Mouse (Mus musculus) heart, embryonic 12.5 days (tissue): ENCODE data around the gene Recql. TPM values are rescaled to one million over a fixed set of nuclear protein-coding genes. Genes with fewer than 3 reads are reported as not detected.

Experiments
- ATAC-seq: fragments of 200-750 bp; cut with Nextera tagmentation; 2 replicates; pipeline ENCODE4 v1.8.0; 2017; ENCODE audit warnings: moderate TSS enrichment, moderate library complexity; ENCODE audit not compliant: insufficient number of reproducible peaks, low FRiP score
- H3K27ac ChIP-seq: fragments of 300-500 bp; sonication (generic); 2 replicates; pipeline ENCODE4 v1.5.1; 2016; ENCODE audit warnings: mild to moderate bottlenecking, moderate library complexity; ENCODE audit not compliant: poor library complexity, severe bottlenecking
- H3K27me3 ChIP-seq: fragments of 300-500 bp; sonication (generic); replicated peaks from 2 replicates; pipeline ENCODE4 v1.6.1; 2016; ENCODE audit warnings: mild to moderate bottlenecking, moderate library complexity
- H3K36me3 ChIP-seq: fragments of 300-500 bp; sonication (generic); 2 replicates; pipeline ENCODE4 v1.6.1; 2016; ENCODE audit warnings: mild to moderate bottlenecking, moderate library complexity
- H3K4me1 ChIP-seq: fragments of 300-500 bp; sonication (generic); replicated peaks from 2 replicates; pipeline ENCODE4 v1.6.1; 2016; ENCODE audit warnings: mild to moderate bottlenecking
- H3K4me2 ChIP-seq: fragments of 300-500 bp; sonication (generic); 2 replicates; pipeline ENCODE4 v1.6.1; 2016; ENCODE audit warnings: mild to moderate bottlenecking, moderate library complexity
- H3K4me3 ChIP-seq: fragments of 300-500 bp; sonication (generic); 2 replicates; pipeline ENCODE4 v1.5.1; 2016; ENCODE audit warnings: mild to moderate bottlenecking
- H3K9ac ChIP-seq: fragments of 300-500 bp; sonication (generic); 2 replicates; pipeline ENCODE4 v1.6.1; 2016; ENCODE audit warnings: mild to moderate bottlenecking, moderate library complexity
- H3K9me3 ChIP-seq: fragments of 300-500 bp; sonication (generic); replicated peaks from 2 replicates; pipeline ENCODE4 v1.6.1; 2016; ENCODE audit warnings: mild to moderate bottlenecking, moderate library complexity
- WGBS: fragments of 180-500 bp; shearing (Covaris S2); methylation state at CpG from one replicate; pipeline ENCODE4 v1.1.7; 2016; 5-methylcytosine and 5-hydroxymethylcytosine counted together
- polyA plus RNA-seq: library from polyadenylated mRNA; unstranded; fragments of >200 nt; fragmentation: Nextera tagmentation; extraction: Ambion mirVana; gene quantifications from 2 replicates; pipeline ENCODE4 v1.2.1, GENCODE M21; 2016

The Recql gene
- polyA plus RNA-seq, 1 experiment from 2014 or later = 24.1 TPM

DNA sequence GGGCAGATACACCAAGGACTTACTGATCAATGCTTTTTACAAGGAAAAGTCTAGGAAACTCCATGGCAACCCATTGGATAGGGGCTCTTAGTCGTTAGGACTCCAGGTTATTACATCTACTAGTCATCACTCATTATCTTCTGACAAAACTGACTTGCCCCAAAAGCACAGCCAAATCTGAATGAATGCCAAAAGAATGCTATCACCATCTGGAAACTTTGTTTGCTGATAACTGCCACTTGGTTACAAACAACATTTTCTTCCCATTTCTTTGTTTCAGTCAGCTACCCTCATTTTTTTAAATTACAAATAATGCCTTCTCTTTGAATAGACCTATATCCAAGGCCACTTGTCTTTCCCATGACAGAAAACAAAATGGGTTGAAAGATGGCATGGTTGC is 57.7 kb downstream of the Recql start:
- no peaks in the 10 kb centered on the region for H3K9me3 ChIP-seq
- no peak overlapping the region for H3K4me2 ChIP-seq
- H3K4me1 ChIP-seq = no peaks in the 10 kb centered on the region
- no peaks in the 10 kb centered on the region for H3K27me3 ChIP-seq
- H3K27ac ChIP-seq = no peak overlapping the region
- H3K9ac ChIP-seq = no peak overlapping the region
- 46% methylated on average over 1 of the region's 1 CpGs for WGBS
- H3K4me3 ChIP-seq = no peak overlapping the region
- ATAC-seq = no peak
- no peaks in the 10 kb centered on the region for H3K36me3 ChIP-seq

- no peaks in the 10 kb centered on the region for H3K27me3 ChIP-seq
- WGBS = 75% methylated on average over 3 of the region's 3 CpGs
- no peaks in the 10 kb centered on the region for H3K36me3 ChIP-seq
- no peak overlapping the region for H3K27ac ChIP-seq
- H3K9me3 ChIP-seq = no peaks in the 10 kb centered on the region
- no peaks in the 10 kb centered on the region for H3K4me1 ChIP-seq
- no peak for ATAC-seq
- H3K4me2 ChIP-seq = no peak overlapping the region
- no peak overlapping the region for H3K4me3 ChIP-seq
- H3K9ac ChIP-seq = no peak overlapping the region
Measured at GRCm38 (mm10) chr6:142326598-142326997, 60.3 kb downstream of the Recql start.

DNA sequence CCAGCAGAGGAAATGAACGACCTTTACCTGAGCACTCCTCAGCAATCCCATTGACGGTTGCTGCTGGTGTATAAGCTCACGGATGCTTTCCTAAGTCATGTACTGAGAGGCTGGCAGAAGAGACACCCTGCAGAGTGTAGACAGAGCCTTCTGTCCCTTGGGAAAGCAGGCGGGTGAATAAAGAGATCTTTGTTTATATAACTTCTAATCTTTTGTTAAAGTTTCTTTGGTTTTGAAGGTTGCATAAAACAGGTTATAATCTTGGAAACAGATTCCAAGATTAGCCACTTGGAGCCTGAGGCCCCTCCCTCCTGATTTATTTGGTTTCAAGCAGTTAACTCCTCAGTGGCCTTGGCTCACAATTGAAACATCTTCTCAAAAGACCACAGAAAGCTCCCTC is 64.0 kb downstream of the Recql start, which contains the start of gene Slco1a5:
Gene Slco1a5, minus strand, starts transcription at position 101 of the 400 bp plus-strand sequence.
- no peaks in the 10 kb centered on the region for H3K27me3 ChIP-seq
- WGBS = 33% methylated on average over 4 of the region's 4 CpGs
- H3K9ac ChIP-seq = no peak within 1 kb of the TSS

DNA sequence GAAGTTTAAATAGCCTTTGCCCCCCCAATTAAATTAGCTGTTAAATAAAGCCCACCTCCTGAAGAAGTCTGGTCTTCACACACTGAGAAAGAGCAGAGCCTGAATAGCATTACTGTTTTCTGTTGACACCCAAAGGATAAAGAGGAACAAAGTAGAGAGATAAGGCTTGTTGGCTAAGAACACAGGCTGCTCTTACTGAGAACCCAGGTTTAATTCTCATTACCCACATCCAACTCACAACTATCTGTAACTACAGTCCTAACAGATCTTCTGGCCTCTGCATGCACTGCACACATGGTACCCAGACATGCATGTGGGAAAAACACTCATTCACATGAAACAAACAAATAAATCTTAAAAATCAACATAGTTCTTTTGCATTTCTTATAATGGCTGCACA is 69.8 kb downstream of the Recql start:
- Histone ChIP-seq H3K36me3 (no peaks in the 10 kb centered on the region), H3K4me1 (no peaks in the 10 kb centered on the region), H3K4me2 (no peak overlapping the region), H3K4me3 (no peak overlapping the region), H3K9ac (no peak overlapping the region), H3K9me3 (no peaks in the 10 kb centered on the region), H3K27me3 (no peaks in the 10 kb centered on the region), H3K27ac (no peak overlapping the region)
- no peak for ATAC-seq

More for the DNA sequence above, 64.0 kb downstream of the Recql start, which contains the start of gene Slco1a5:
- no peak for ATAC-seq
- no peak within 1 kb of the TSS for H3K27ac ChIP-seq
- no peaks in the 10 kb centered on the region for H3K9me3 ChIP-seq
- H3K4me2 ChIP-seq = no peak within 1 kb of the TSS
- no peaks in the 10 kb centered on the region for H3K4me1 ChIP-seq
- no peak within 1 kb of the TSS for H3K4me3 ChIP-seq
- no peaks in the 10 kb centered on the region for H3K36me3 ChIP-seq

- Histone ChIP-seq H3K9ac (no peak overlapping the region), H3K4me2 (no peak overlapping the region), H3K4me3 (no peak overlapping the region), H3K9me3 (peaks cover 4% of the 10 kb centered on the region), H3K36me3 (no peaks in the 10 kb centered on the region), H3K27me3 (no peaks in the 10 kb centered on the region), H3K4me1 (no peaks in the 10 kb centered on the region), H3K27ac (no peak overlapping the region)
- no peak for ATAC-seq
- WGBS = 74% methylated on average over 5 of the region's 5 CpGs
Measured at GRCm38 (mm10) chr6:142314285-142314684, 72.6 kb downstream of the Recql start.

DNA sequence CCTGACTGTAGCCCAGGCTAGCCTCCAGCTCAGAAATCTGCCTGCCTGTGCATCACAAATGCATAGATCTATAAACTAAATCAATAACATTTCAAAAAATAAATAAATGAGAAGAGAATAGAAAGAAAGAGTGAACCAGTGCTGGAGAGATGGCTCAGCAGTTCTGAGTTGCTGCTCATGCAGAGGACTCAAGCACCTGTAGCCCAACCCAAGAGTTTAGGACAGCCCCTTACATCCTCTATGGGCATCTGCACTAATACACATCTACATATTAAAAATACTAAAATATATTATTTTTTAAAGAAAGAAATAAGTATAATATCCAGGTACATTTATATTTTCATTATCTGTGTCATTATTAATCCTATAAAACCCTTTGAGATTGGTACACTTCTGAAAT is 81.8 kb downstream of the Recql start:
- Histone ChIP-seq H3K4me1 (no peaks in the 10 kb centered on the region), H3K27me3 (no peaks in the 10 kb centered on the region), H3K4me3 (no peak overlapping the region), H3K4me2 (no peak overlapping the region), H3K36me3 (no peaks in the 10 kb centered on the region), H3K27ac (no peak overlapping the region), H3K9me3 (peaks cover 4% of the 10 kb centered on the region), H3K9ac (no peak overlapping the region)
- no peak for ATAC-seq

Other genes starting within 250 kb of the Recql start
- gene Slco1a6, start 178.6 kb downstream of the Recql start, polyA plus RNA-seq = 0.43 TPM in 1 of 2 replicates, not detected in the other
- not detected in 2 replicates for gene Iapp, start 88.7 kb downstream of the Recql start, polyA plus RNA-seq
- gene Slco1a5, start 64.1 kb downstream of the Recql start, polyA plus RNA-seq = not detected in 2 replicates
- gene Pyroxd1, start 41.4 kb downstream of the Recql start, polyA plus RNA-seq = 14.7 and 15.7 TPM in 2 replicates
- gene Golt1b, start 134 bp upstream of the Recql start, polyA plus RNA-seq = 89.9 and 91.5 TPM in 2 replicates
- gene Spx, start 26.4 kb upstream of the Recql start, polyA plus RNA-seq = 0.64 and 0.71 TPM in 2 replicates
- 0.40 TPM in 1 of 2 replicates, not detected in the other for gene Gys2, start 86.0 kb upstream of the Recql start, polyA plus RNA-seq
- 777 and 782 TPM in 2 replicates for gene Ldhb, start 120.9 kb upstream of the Recql start, polyA plus RNA-seq
- 2.5 TPM in 2 replicates for gene Kcnj8, start 184.5 kb upstream of the Recql start, polyA plus RNA-seq